25 mouse cellular contexts compared by ENCODE assay signal in the genomic region with DNA sequence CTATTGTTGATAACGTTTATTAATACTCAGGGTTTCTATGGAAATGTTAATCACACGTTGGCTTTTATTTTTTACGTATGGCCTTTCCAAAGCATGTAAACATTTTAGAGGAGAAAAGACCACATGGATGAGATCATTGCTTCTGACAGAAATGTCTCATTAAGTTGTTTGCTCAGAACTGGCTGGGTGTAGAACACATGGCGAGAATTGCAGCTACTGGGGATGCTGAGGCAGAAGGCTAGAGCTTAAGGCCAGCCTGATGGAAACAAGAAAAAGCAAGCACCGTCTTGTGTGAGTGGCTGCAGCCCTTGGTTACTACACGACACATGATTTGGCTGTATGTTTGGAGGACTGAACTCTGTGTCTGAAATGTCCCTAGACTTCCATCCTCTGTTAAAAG. TPM values are rescaled to one million over a fixed set of nuclear protein-coding genes. Genes with fewer than 3 reads are reported as not detected.
A peak's percentile ranks its signal among the peaks of the same experiment; 100 is the strongest.
DNase-seq lines count a peak whose midpoint lies in the region; ATAC-seq lines count a peak whose summit lies in the region.
"Had no signal": no experiment of that assay in that cellular context is flagged by ENCODE, and none has a peak within 500 bp of the region (broad histone marks: within the 10 kb centered on the region; RNA-seq: fewer than 3 reads in every experiment).

No protein-coding gene starts in this region.

- no peak overlapping the region for H3K27ac ChIP-seq in forebrain, embryonic 10.5 days
- no peak overlapping the region for H3K27ac ChIP-seq in forebrain, embryonic 16.5 days (ENCODE audit: low read length)
- H3K27ac ChIP-seq in hindbrain, embryonic 14.5 days = no peak overlapping the region
- no peak overlapping the region for H3K27ac ChIP-seq in hindbrain, embryonic 16.5 days (ENCODE audit: low read depth, low read length)
- H3K27ac ChIP-seq in midbrain, embryonic 11.5 days (ENCODE audit: low read depth, low read length) = no peak overlapping the region
- no peak overlapping the region for H3K27ac ChIP-seq in midbrain, embryonic 16.5 days (ENCODE audit: low read length)
- H3K27ac ChIP-seq: embryonic facial prominence, embryonic 13.5 days; embryonic facial prominence, embryonic 15.5 days; forebrain, embryonic 13.5 days; forebrain, embryonic 15.5 days had no signal

- no peak for ATAC-seq in forebrain, embryonic 16.5 days
- no peak for ATAC-seq in hindbrain, embryonic 14.5 days (ENCODE audit: low FRiP score)
- no peak for ATAC-seq in hindbrain, embryonic 16.5 days
- no peak for ATAC-seq in midbrain, embryonic 11.5 days (ENCODE audit: low FRiP score)
- no peak for ATAC-seq in midbrain, embryonic 16.5 days
- ATAC-seq: activated CD4-positive, CD25-positive, alpha-beta regulatory T cell, adult 4 months; CD4-positive, CD25-positive, alpha-beta regulatory T cell, adult 4 months; forebrain, embryonic 13.5 days; forebrain, embryonic 15.5 days; Patski had no signal

- no peaks in the 10 kb centered on the region for H3K4me1 ChIP-seq in forebrain, embryonic 10.5 days
- no peaks in the 10 kb centered on the region for H3K4me1 ChIP-seq in forebrain, embryonic 16.5 days (replicated peaks; ENCODE audit: control insufficient read depth, insufficient read depth, low read length)
- H3K4me1 ChIP-seq in hindbrain, embryonic 14.5 days (replicated peaks; ENCODE audit: control insufficient read depth, insufficient read depth, low read length) = no peaks in the 10 kb centered on the region
- H3K4me1 ChIP-seq in hindbrain, embryonic 16.5 days (ENCODE audit: control insufficient read depth, insufficient read depth, low read depth, low read length) = no peaks in the 10 kb centered on the region
- H3K4me1 ChIP-seq in midbrain, embryonic 11.5 days (ENCODE audit: control insufficient read depth, insufficient read depth, low read length) = no peaks in the 10 kb centered on the region
- no peaks in the 10 kb centered on the region for H3K4me1 ChIP-seq in midbrain, embryonic 16.5 days (ENCODE audit: control insufficient read depth, insufficient read depth, low read length)
- H3K4me1 ChIP-seq: embryonic facial prominence, embryonic 13.5 days; embryonic facial prominence, embryonic 15.5 days; forebrain, embryonic 13.5 days; forebrain, embryonic 15.5 days had no signal

- peak; percentile 3 for DNase-seq in forebrain, embryonic 10.5 days (ENCODE audit: extremely low spot score, low spot score)
- peak; percentile 22 for DNase-seq in hindbrain, embryonic 14.5 days (ENCODE audit: low spot score)
- DNase-seq in midbrain, embryonic 11.5 days (ENCODE audit: low spot score, missing footprints) = peak; percentile 66
- DNase-seq: adrenal gland, adult 8-10 months; adrenal gland, postnatal 14 days; adrenal gland, postnatal 36 days; B cell, adult 2 months; cerebellum, adult 11-12 months; cerebellum, adult 2 months; cerebellum, adult 9-10 months; cerebellum, postnatal 10 days; cerebellum, postnatal 25 days had no signal

- peaks cover 2% of the 10 kb centered on the region for H3K9me3 ChIP-seq in forebrain, embryonic 10.5 days
- H3K9me3 ChIP-seq in forebrain, embryonic 16.5 days (ENCODE audit: control insufficient read depth, low read length) = no peaks in the 10 kb centered on the region
- H3K9me3 ChIP-seq in hindbrain, embryonic 14.5 days (ENCODE audit: control insufficient read depth, low read length) = 0 out of 2 replicates have a peak, but pooled peaks cover 5% of the 10 kb centered on the region
- H3K9me3 ChIP-seq in hindbrain, embryonic 16.5 days (ENCODE audit: control insufficient read depth, low read length) = no peaks in the 10 kb centered on the region
- no peaks in the 10 kb centered on the region for H3K9me3 ChIP-seq in midbrain, embryonic 11.5 days (ENCODE audit: control insufficient read depth, low read length)
- H3K9me3 ChIP-seq in midbrain, embryonic 16.5 days (replicated peaks; ENCODE audit: control insufficient read depth, low read length, poor library complexity, severe bottlenecking) = no peaks in the 10 kb centered on the region
- H3K9me3 ChIP-seq: embryonic facial prominence, embryonic 13.5 days; embryonic facial prominence, embryonic 15.5 days; forebrain, embryonic 13.5 days had no signal

- H3K9ac ChIP-seq in forebrain, embryonic 16.5 days (replicated peaks; ENCODE audit: low read depth, low read length) = no peak overlapping the region
- no peak overlapping the region for H3K9ac ChIP-seq in hindbrain, embryonic 14.5 days
- H3K9ac ChIP-seq in hindbrain, embryonic 16.5 days (ENCODE audit: low read depth, low read length) = no peak overlapping the region
- no peak overlapping the region for H3K9ac ChIP-seq in midbrain, embryonic 11.5 days (ENCODE audit: low read length)
- no peak overlapping the region for H3K9ac ChIP-seq in midbrain, embryonic 16.5 days (ENCODE audit: low read depth, low read length)
- H3K9ac ChIP-seq: embryonic facial prominence, embryonic 13.5 days; embryonic facial prominence, embryonic 15.5 days; forebrain, embryonic 13.5 days; forebrain, embryonic 15.5 days had no signal

- no peak overlapping the region for H3K4me3 ChIP-seq in forebrain, embryonic 10.5 days
- no peak overlapping the region for H3K4me3 ChIP-seq in forebrain, embryonic 16.5 days (replicated peaks; ENCODE audit: low read length)
- H3K4me3 ChIP-seq in hindbrain, embryonic 14.5 days (replicated peaks; ENCODE audit: low read length) = no peak overlapping the region
- no peak overlapping the region for H3K4me3 ChIP-seq in hindbrain, embryonic 16.5 days (ENCODE audit: low read length)
- no peak overlapping the region for H3K4me3 ChIP-seq in midbrain, embryonic 11.5 days (ENCODE audit: low read depth, low read length)
- no peak overlapping the region for H3K4me3 ChIP-seq in midbrain, embryonic 16.5 days (ENCODE audit: low read depth, low read length)
- H3K4me3 ChIP-seq: embryonic facial prominence, embryonic 13.5 days; embryonic facial prominence, embryonic 15.5 days; erythroblast, embryonic 14.5 days; forebrain, embryonic 13.5 days; forebrain, embryonic 15.5 days had no signal

- no peaks in the 10 kb centered on the region for H3K36me3 ChIP-seq in forebrain, embryonic 10.5 days (replicated peaks)
- H3K36me3 ChIP-seq in forebrain, embryonic 16.5 days (ENCODE audit: control insufficient read depth, insufficient read depth) = no peaks in the 10 kb centered on the region
- no peaks in the 10 kb centered on the region for H3K36me3 ChIP-seq in hindbrain, embryonic 14.5 days (replicated peaks; ENCODE audit: control insufficient read depth, insufficient read depth)
- no peaks in the 10 kb centered on the region for H3K36me3 ChIP-seq in hindbrain, embryonic 16.5 days (ENCODE audit: control insufficient read depth, insufficient read depth, low read length)
- no peaks in the 10 kb centered on the region for H3K36me3 ChIP-seq in midbrain, embryonic 11.5 days (ENCODE audit: control insufficient read depth, insufficient read depth, low read length)
- no peaks in the 10 kb centered on the region for H3K36me3 ChIP-seq in midbrain, embryonic 16.5 days (ENCODE audit: control insufficient read depth, insufficient read depth, low read length)
- H3K36me3 ChIP-seq: embryonic facial prominence, embryonic 13.5 days; embryonic facial prominence, embryonic 15.5 days; forebrain, embryonic 15.5 days; G1E had no signal

- no peak overlapping the region for H3K4me2 ChIP-seq in forebrain, embryonic 16.5 days (ENCODE audit: low read length)
- no peak overlapping the region for H3K4me2 ChIP-seq in hindbrain, embryonic 14.5 days (replicated peaks)
- H3K4me2 ChIP-seq in hindbrain, embryonic 16.5 days (ENCODE audit: low read length) = no peak overlapping the region
- no peak overlapping the region for H3K4me2 ChIP-seq in midbrain, embryonic 11.5 days
- H3K4me2 ChIP-seq in midbrain, embryonic 16.5 days (ENCODE audit: low read length) = no peak overlapping the region
- H3K4me2 ChIP-seq: embryonic facial prominence, embryonic 13.5 days; embryonic facial prominence, embryonic 15.5 days; forebrain, embryonic 13.5 days; forebrain, embryonic 15.5 days had no signal

- 85% methylated on average over 6 of the region's 6 CpGs for WGBS in forebrain, embryonic 10.5 days
- WGBS in forebrain, embryonic 16.5 days = 64% methylated on average over 6 of the region's 6 CpGs
- WGBS in hindbrain, embryonic 14.5 days = 85% methylated on average over 6 of the region's 6 CpGs
- 84% methylated on average over 6 of the region's 6 CpGs for WGBS in hindbrain, embryonic 16.5 days
- 81% methylated on average over 6 of the region's 6 CpGs for WGBS in midbrain, embryonic 11.5 days
- 85% methylated on average over 6 of the region's 6 CpGs for WGBS in midbrain, embryonic 16.5 days

- H3K27me3 ChIP-seq in forebrain, embryonic 10.5 days (ENCODE audit: poor library complexity, severe bottlenecking) = no peaks in the 10 kb centered on the region
- no peaks in the 10 kb centered on the region for H3K27me3 ChIP-seq in forebrain, embryonic 16.5 days (replicated peaks; ENCODE audit: control insufficient read depth, insufficient read depth, low read length)
- H3K27me3 ChIP-seq in hindbrain, embryonic 14.5 days (ENCODE audit: control insufficient read depth, insufficient read depth, low read length) = no peaks in the 10 kb centered on the region
- H3K27me3 ChIP-seq in hindbrain, embryonic 16.5 days (replicated peaks; ENCODE audit: control insufficient read depth, insufficient read depth, low read length) = no peaks in the 10 kb centered on the region
- no peaks in the 10 kb centered on the region for H3K27me3 ChIP-seq in midbrain, embryonic 11.5 days (ENCODE audit: control insufficient read depth, insufficient read depth, low read length)
- no peaks in the 10 kb centered on the region for H3K27me3 ChIP-seq in midbrain, embryonic 16.5 days (ENCODE audit: control insufficient read depth, insufficient read depth, low read depth, low read length)
- H3K27me3 ChIP-seq: CH12.LX; embryonic facial prominence, embryonic 13.5 days; embryonic facial prominence, embryonic 15.5 days; forebrain, embryonic 13.5 days; forebrain, embryonic 15.5 days; Patski had no signal

RNA-seq across cellular contexts. Expression of a gene that starts 10.6 kb away (rescaled TPM):
- 24.7 and 27.6 TPM in 2 replicates for polyA plus RNA-seq in forebrain, embryonic 10.5 days (2016; fragmentation: Nextera tagmentation; extraction: Ambion mirVana)
- 29.6 and 39.0 TPM in 2 replicates for polyA plus RNA-seq in forebrain, embryonic 16.5 days (2015; fragmentation: Nextera tagmentation; extraction: Ambion mirVana)
- polyA plus RNA-seq in hindbrain, embryonic 14.5 days (2014; fragmentation: Nextera tagmentation; extraction: Ambion mirVana) = 35.0 and 37.5 TPM in 2 replicates
- polyA plus RNA-seq in hindbrain, embryonic 16.5 days (2015; fragmentation: Nextera tagmentation; extraction: Ambion mirVana) = 34.1 and 35.0 TPM in 2 replicates
- polyA plus RNA-seq in midbrain, embryonic 11.5 days (2014; fragmentation: Nextera tagmentation; extraction: Ambion mirVana) = 27.0 and 28.0 TPM in 2 replicates
- polyA plus RNA-seq in midbrain, embryonic 16.5 days (2015; fragmentation: Nextera tagmentation; extraction: Ambion mirVana) = 30.4 and 31.0 TPM in 2 replicates
- polyA plus RNA-seq: activated CD4-positive, CD25-positive, alpha-beta regulatory T cell, adult 4 months; erythroblast, embryonic 14.5 days; G1E had no signal

Comparison
In these comparisons a context has a peak if more than half of its experiments do, and no peak if none do; other contexts are left out.
1. DNase-seq: peak in every context shown above with its lines; median percentile 66 in midbrain, embryonic 11.5 days; 22 in hindbrain, embryonic 14.5 days; 3 in forebrain, embryonic 10.5 days.